Mouse (Mus musculus) stomach, embryonic 16.5 days (tissue): Measurements from ENCODE around the gene Abca4. TPM values are rescaled to one million over a fixed set of nuclear protein-coding genes. Genes with fewer than 3 reads are reported as not detected.

Source experiments
- ATAC-seq: fragments of 200-750 bp; cut with Nextera tagmentation; 2 replicates; pipeline ENCODE4 v1.8.0; 2017; ENCODE audit warnings: moderate number of reproducible peaks, moderate TSS enrichment; ENCODE audit not compliant: insufficient read depth, low FRiP score
- H3K27ac ChIP-seq: fragments of 300-500 bp; sonication (generic); 2 replicates; pipeline ENCODE4 v1.5.1; 2014; ENCODE audit warnings: low read length
- H3K27me3 ChIP-seq: fragments of 300-500 bp; sonication (generic); 2 replicates; pipeline ENCODE4 v1.6.1; 2014; ENCODE audit warnings: low read length, control low read depth, mixed read lengths; ENCODE audit not compliant: control insufficient read depth, insufficient read depth
- H3K36me3 ChIP-seq: fragments of 300-500 bp; sonication (generic); 2 replicates; pipeline ENCODE4 v1.6.1; 2014; ENCODE audit warnings: low read length; ENCODE audit not compliant: control insufficient read depth, insufficient read depth
- H3K4me1 ChIP-seq: fragments of 300-500 bp; sonication (generic); 2 replicates; pipeline ENCODE4 v1.6.1; 2014; ENCODE audit warnings: low read length, control low read depth, mixed read lengths; ENCODE audit not compliant: control insufficient read depth, insufficient read depth
- H3K4me2 ChIP-seq: fragments of 300-500 bp; sonication (generic); 2 replicates; pipeline ENCODE4 v1.6.1; 2014; ENCODE audit warnings: low read depth, low read length, mixed read lengths
- H3K4me3 ChIP-seq: fragments of 300-500 bp; sonication (generic); replicated peaks from 2 replicates; pipeline ENCODE4 v1.5.1; 2014; ENCODE audit warnings: mild to moderate bottlenecking, low read length
- H3K9ac ChIP-seq: fragments of 300-500 bp; sonication (generic); 2 replicates; pipeline ENCODE4 v1.6.1; 2014; ENCODE audit warnings: low read length
- H3K9me3 ChIP-seq: fragments of 300-500 bp; sonication (generic); replicated peaks from 2 replicates; pipeline ENCODE4 v1.6.1; 2016; ENCODE audit warnings: low read length, control low read depth; ENCODE audit not compliant: control insufficient read depth
- WGBS: fragments of 180-500 bp; shearing (Covaris S2); extraction: QIAGEN DNeasy Blood & Tissue Kit; methylation state at CpG from one replicate; pipeline ENCODE4 v1.1.7; 2014; 5-methylcytosine and 5-hydroxymethylcytosine counted together
- polyA plus RNA-seq: library from polyadenylated mRNA; unstranded; fragments of >200 nt; fragmentation: Nextera tagmentation; extraction: Ambion mirVana; gene quantifications from 2 replicates; pipeline ENCODE4 v1.2.1, GENCODE M21; 2015

Abca4 gene
- polyA plus RNA-seq, 1 experiment from 2014 or later = 0.84 TPM

- 37% methylated on average over 5 of the region's 5 CpGs for WGBS
- Histone ChIP-seq H3K9me3 (no peaks in the 10 kb centered on the region), H3K27ac (no peak overlapping the region), H3K4me1 (peaks cover 3% of the 10 kb centered on the region; the same call in 1 of the 2 replicates), H3K27me3 (no peaks in the 10 kb centered on the region), H3K9ac (no peak overlapping the region), H3K4me3 (no peak overlapping the region), H3K36me3 (no peaks in the 10 kb centered on the region), H3K4me2 (no peak overlapping the region)
- no peak for ATAC-seq
These were observed 89.0 kb downstream of the Abca4 start for GRCm38 (mm10) chr3:122133255-122133654.

- peaks cover 3% of the 10 kb centered on the region; the same call in 1 of the 2 replicates for H3K4me1 ChIP-seq
These were observed 89.6 kb downstream of the Abca4 start for GRCm38 (mm10) chr3:122133840-122134239.

GRCm38 (mm10) chr3:122140589-122141400 lies 96.6 kb downstream of the Abca4 start:
- H3K36me3 ChIP-seq = no peaks in the 10 kb centered on the region
- H3K4me2 ChIP-seq = no peak overlapping the region
- no peak overlapping the region for H3K27ac ChIP-seq
- no peaks in the 10 kb centered on the region for H3K4me1 ChIP-seq
- no peak overlapping the region for H3K4me3 ChIP-seq
- H3K27me3 ChIP-seq = no peaks in the 10 kb centered on the region
- H3K9ac ChIP-seq = no peak overlapping the region
- no peaks in the 10 kb centered on the region for H3K9me3 ChIP-seq
- peak; percentile 50; the same call in 1 of the 2 replicates for ATAC-seq
- WGBS = 66% methylated on average over 18 of the region's 18 CpGs

More at GRCm38 (mm10) chr3:122133840-122134239, 89.6 kb downstream of the Abca4 start:
- Histone ChIP-seq H3K27me3 (no peaks in the 10 kb centered on the region), H3K9me3 (no peaks in the 10 kb centered on the region), H3K4me2 (no peak overlapping the region), H3K27ac (no peak overlapping the region), H3K9ac (no peak overlapping the region), H3K36me3 (no peaks in the 10 kb centered on the region), H3K4me3 (no peak overlapping the region)
- no peak for ATAC-seq
- WGBS = 53% methylated on average over 6 of the region's 6 CpGs

GRCm38 (mm10) chr3:122142256-122142922 lies 98.1 kb downstream of the Abca4 start:
- ATAC-seq = no peak
- Histone ChIP-seq H3K9ac (no peak overlapping the region), H3K36me3 (no peaks in the 10 kb centered on the region), H3K27me3 (no peaks in the 10 kb centered on the region), H3K9me3 (no peaks in the 10 kb centered on the region), H3K4me3 (no peak overlapping the region), H3K4me1 (no peaks in the 10 kb centered on the region), H3K27ac (no peak overlapping the region), H3K4me2 (no peak overlapping the region)
- WGBS = 66% methylated on average over 9 of the region's 9 CpGs

- H3K4me2 ChIP-seq = no peak overlapping the region
These were observed 99.2 kb downstream of the Abca4 start for GRCm38 (mm10) chr3:122143432-122143831.

GRCm38 (mm10) chr3:122145430-122145829 lies 101.2 kb downstream of the Abca4 start:
- no peak overlapping the region for H3K4me2 ChIP-seq

More at GRCm38 (mm10) chr3:122143432-122143831, 99.2 kb downstream of the Abca4 start:
- no peak for ATAC-seq
- Histone ChIP-seq H3K9me3 (no peaks in the 10 kb centered on the region), H3K4me1 (no peaks in the 10 kb centered on the region), H3K27ac (no peak overlapping the region), H3K27me3 (no peaks in the 10 kb centered on the region), H3K4me3 (no peak overlapping the region), H3K36me3 (no peaks in the 10 kb centered on the region), H3K9ac (no peak overlapping the region)
- 67% methylated on average over 3 of the region's 3 CpGs for WGBS

GRCm38 (mm10) chr3:122150836-122151235 lies 106.6 kb downstream of the Abca4 start:
- Histone ChIP-seq H3K27me3 (no peaks in the 10 kb centered on the region), H3K4me2 (no peak overlapping the region), H3K4me1 (peaks cover 21% of the 10 kb centered on the region), H3K9me3 (no peaks in the 10 kb centered on the region), H3K9ac (no peak overlapping the region), H3K27ac (no peak overlapping the region), H3K4me3 (no peak overlapping the region), H3K36me3 (no peaks in the 10 kb centered on the region)
- ATAC-seq = no peak
- 78% methylated on average over 7 of the region's 7 CpGs for WGBS

More at GRCm38 (mm10) chr3:122145430-122145829, 101.2 kb downstream of the Abca4 start:
- Histone ChIP-seq H3K27ac (no peak overlapping the region), H3K9ac (no peak overlapping the region), H3K36me3 (no peaks in the 10 kb centered on the region), H3K4me1 (no peaks in the 10 kb centered on the region), H3K27me3 (no peaks in the 10 kb centered on the region), H3K4me3 (no peak overlapping the region), H3K9me3 (no peaks in the 10 kb centered on the region)
- ATAC-seq = no peak
- 92% methylated on average over 3 of the region's 3 CpGs for WGBS

GRCm38 (mm10) chr3:122152431-122152830 lies 108.2 kb downstream of the Abca4 start:
- WGBS = 44% methylated on average over 4 of the region's 4 CpGs
- Histone ChIP-seq H3K4me1 (peaks cover 21% of the 10 kb centered on the region), H3K27me3 (no peaks in the 10 kb centered on the region), H3K4me2 (no peak overlapping the region), H3K9ac (no peak overlapping the region), H3K27ac (no peak overlapping the region), H3K36me3 (no peaks in the 10 kb centered on the region), H3K4me3 (no peak overlapping the region), H3K9me3 (no peaks in the 10 kb centered on the region)
- peak; percentile 12; the same call in 1 of the 2 replicates for ATAC-seq

GRCm38 (mm10) chr3:122154080-122154479 lies 109.8 kb downstream of the Abca4 start:
- WGBS = 33% methylated on average over 2 of the region's 2 CpGs
- no peak overlapping the region for H3K4me3 ChIP-seq
- ATAC-seq = peak; percentile 49; the same call in 1 of the 2 replicates
- no peaks in the 10 kb centered on the region for H3K27me3 ChIP-seq
- no peak overlapping the region for H3K9ac ChIP-seq
- no peak overlapping the region for H3K4me2 ChIP-seq
- no peak overlapping the region for H3K27ac ChIP-seq
- no peaks in the 10 kb centered on the region for H3K9me3 ChIP-seq
- peaks cover 21% of the 10 kb centered on the region for H3K4me1 ChIP-seq
- no peaks in the 10 kb centered on the region for H3K36me3 ChIP-seq
